Mouse (Mus musculus) colon, adult 2 months (tissue): ENCODE data around the gene ccdc198. TPM values are rescaled to one million over a fixed set of nuclear protein-coding genes. Genes with fewer than 3 reads are reported as not detected.

Experiments
- polyA plus RNA-seq: library from polyadenylated mRNA; depleted of rRNA; stranded (reverse); fragments of >200 nt; gene quantifications from 2 replicates; pipeline ENCODE4 v1.2.3, GENCODE M21; 2012; rRNA removed

The ccdc198 gene
- polyA plus RNA-seq = 0.17 and 0.71 TPM in 2 replicates

DNA sequence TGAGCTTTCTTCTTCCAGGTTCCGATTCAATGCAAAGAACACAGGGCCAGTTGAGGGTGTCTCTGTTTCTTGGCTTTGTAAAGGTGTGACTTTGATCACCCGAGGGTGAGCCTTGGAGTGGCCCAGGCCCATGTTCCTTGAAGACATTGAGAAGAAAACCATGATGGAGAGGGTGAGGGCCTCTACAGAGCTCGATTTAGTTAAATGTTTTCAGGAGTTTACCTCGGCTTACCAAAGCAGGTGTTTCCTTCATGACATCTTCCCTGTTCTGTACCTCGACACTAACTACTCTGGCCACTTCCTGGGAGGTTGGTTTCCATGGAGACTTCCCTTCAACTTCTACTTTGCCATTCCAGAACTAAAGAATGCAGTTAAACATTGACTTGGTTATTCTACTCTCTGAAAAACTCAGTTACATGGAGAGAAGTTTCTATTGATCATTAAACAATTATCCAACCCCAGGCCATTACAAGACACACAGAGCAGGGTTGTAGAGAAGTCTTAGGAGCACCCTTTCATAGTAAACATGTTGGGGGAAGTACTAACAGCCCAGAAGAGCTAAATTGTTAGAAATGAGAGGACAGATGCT is at the start of gene ccdc198:
TSS of gene ccdc198 (minus strand) at position 349 of the 589 bp plus-strand sequence.

DNA sequence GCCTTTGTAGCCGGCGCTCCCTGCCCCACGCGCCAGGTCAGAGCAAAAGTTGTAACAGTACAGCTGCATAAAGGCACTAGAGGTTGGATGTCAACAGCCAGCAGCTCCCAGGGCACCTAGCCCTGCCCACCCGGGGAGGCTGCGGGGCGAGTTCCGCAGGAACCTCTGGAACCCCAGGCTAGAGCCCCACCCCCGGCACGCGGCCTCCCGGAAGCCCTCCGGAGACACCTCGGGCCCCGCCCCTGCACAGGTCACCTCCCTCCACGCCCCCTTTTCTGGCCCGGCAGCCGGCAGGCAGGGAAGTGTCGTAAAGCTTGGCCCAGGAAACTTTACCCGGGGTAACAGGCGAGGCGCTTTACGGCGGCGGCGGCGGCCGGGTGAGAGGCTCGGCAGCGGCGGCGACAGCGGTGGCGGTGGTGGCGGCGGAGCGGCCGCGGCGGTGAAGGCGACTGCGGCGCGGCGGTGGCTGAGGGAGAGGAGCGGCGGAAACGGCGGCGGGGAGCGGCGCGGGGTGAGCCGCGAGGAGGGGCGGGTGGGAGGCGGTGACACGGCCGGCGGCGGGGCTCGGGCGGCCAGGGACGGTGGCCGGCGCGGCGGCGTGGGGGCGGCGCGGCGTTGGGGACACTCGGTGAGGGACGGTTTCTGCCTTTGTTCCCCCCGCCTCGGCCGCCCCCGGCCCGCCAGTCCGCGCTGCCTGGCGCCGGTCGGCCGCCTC is 73.2 kb downstream of the ccdc198 start, which contains the start of gene Naa30:
TSS of gene Naa30 (plus strand) at position 360 of the 715 bp plus-strand sequence.

Other genes starting within 250 kb of the ccdc198 start
- 7.1 and 8.0 TPM in 2 replicates for gene Ap5m1, start 179.4 kb downstream of the ccdc198 start, polyA plus RNA-seq
- 7.2 and 9.9 TPM in 2 replicates for gene Exoc5, start 178.8 kb downstream of the ccdc198 start, polyA plus RNA-seq
- 4.9 and 5.7 TPM in 2 replicates for gene Naa30, start 73.2 kb downstream of the ccdc198 start, polyA plus RNA-seq